Mouse (Mus musculus): ENCODE results near the gene Aifm1. TPM values are rescaled to one million over a fixed set of nuclear protein-coding genes. Genes with fewer than 3 reads are reported as not detected.
"Not testable (repeated sequence)": the region's sequence is repeated elsewhere in the genome, so short reads cannot be mapped to it uniquely, and the experiment has no call there.

Gene Aifm1
- polyA plus RNA-seq, 1 experiment from 2014 or later: 83.6 TPM

DNA sequence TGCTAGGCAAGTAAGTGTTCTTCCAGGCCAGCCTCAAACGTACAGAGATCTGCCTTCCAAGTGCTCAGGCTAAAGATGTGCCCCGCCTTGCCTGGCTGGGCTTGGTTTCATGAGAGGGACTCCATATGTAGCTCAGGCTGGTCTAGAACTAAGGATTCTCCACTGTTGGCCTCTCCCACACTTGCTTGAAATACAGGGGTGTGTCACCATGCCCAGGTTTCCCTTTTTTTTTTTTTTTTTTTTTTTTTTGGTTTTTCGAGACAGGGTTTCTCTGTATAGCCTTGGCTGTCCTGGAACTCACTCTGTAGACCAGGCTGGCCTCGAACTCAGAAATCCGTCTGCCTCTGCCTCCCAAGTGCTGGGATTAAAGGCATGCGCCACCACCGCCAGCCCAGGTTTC lies 77.3 kb downstream of the Aifm1 start:
- H3K27me3 ChIP-seq (ENCODE audit: control insufficient read depth, insufficient read depth, low read length); ATAC-seq (replicated peaks; ENCODE audit: low FRiP score); H3K9ac ChIP-seq (ENCODE audit: low read length); H3K9me3 ChIP-seq (ENCODE audit: control insufficient read depth, low read length); H3K4me3 ChIP-seq (ENCODE audit: low read depth, low read length); DNase-seq (ENCODE audit: low spot score); H3K27ac ChIP-seq (ENCODE audit: low read depth, low read length); H3K4me1 ChIP-seq (replicated peaks; ENCODE audit: control insufficient read depth, insufficient read depth, low read length); H3K36me3 ChIP-seq (ENCODE audit: control insufficient read depth, insufficient read depth, low read length); H3K4me2 ChIP-seq (ENCODE audit: low read depth, low read length, severe bottlenecking): not testable (repeated sequence)
- WGBS: 88% methylated on average over 6 of the region's 7 CpGs

DNA sequence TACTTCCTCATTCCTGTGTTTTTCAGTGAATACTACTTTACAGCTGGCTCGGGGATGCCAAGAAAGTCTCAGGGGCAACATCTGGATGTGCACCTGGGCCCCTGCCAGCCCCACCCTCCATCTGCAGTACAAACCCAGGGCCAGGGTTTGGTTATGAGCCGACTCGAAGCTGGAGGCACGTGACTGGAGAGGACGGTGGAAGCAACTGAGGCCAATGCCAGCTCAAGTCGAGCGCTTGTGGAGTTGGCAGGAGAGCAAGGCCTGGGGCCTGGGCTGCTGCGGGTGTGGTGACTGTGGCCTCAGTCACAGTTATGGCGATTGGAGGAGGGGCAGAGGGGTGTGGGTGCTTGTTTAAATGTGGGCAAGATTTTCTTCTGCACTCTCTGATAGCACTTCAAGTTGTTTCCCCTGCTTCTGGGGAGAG lies 77.9 kb downstream of the Aifm1 start:
- Histone ChIP-seq H3K27me3 (ENCODE audit: control insufficient read depth, insufficient read depth, low read length) (no peaks in the 10 kb centered on the region), H3K36me3 (ENCODE audit: control insufficient read depth, insufficient read depth, low read length) (no peaks in the 10 kb centered on the region), H3K4me3 (ENCODE audit: low read depth, low read length) (no peak overlapping the region), H3K9ac (ENCODE audit: low read length) (no peak overlapping the region), H3K4me1 (replicated peaks; ENCODE audit: control insufficient read depth, insufficient read depth, low read length) (no peaks in the 10 kb centered on the region), H3K4me2 (ENCODE audit: low read depth, low read length, severe bottlenecking) (no peak overlapping the region), H3K9me3 (ENCODE audit: control insufficient read depth, low read length) (no peaks in the 10 kb centered on the region), H3K27ac (ENCODE audit: low read depth, low read length) (no peak overlapping the region)
- no peak for DNase-seq (ENCODE audit: low spot score)
- no peak for ATAC-seq (replicated peaks; ENCODE audit: low FRiP score)
- WGBS: 82% methylated on average over 9 of the region's 9 CpGs

DNA sequence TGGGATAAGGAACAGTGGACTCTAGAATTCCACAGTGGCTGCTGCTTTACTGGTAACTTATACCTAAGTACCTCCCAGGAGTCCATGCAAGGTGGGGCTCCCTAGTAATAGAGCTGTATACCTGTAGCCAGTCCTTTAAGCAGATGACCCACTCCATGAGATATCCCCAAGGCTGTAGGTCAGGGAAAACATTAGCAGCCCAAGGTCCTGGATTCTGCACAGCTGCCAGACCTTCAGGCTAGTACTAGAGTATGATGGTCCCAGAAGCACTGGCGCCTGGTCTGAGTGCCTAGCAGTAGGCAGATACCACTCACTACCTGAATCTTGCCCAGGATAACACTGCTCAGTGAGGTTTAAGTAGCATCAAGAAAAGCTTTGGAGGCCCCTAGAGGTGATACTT lies 79.1 kb downstream of the Aifm1 start:
- Histone ChIP-seq H3K27ac (ENCODE audit: low read depth, low read length) (no peak overlapping the region), H3K4me3 (ENCODE audit: low read depth, low read length) (no peak overlapping the region), H3K27me3 (ENCODE audit: control insufficient read depth, insufficient read depth, low read length) (no peaks in the 10 kb centered on the region), H3K36me3 (ENCODE audit: control insufficient read depth, insufficient read depth, low read length) (no peaks in the 10 kb centered on the region), H3K4me1 (replicated peaks; ENCODE audit: control insufficient read depth, insufficient read depth, low read length) (no peaks in the 10 kb centered on the region), H3K9ac (ENCODE audit: low read length) (no peak overlapping the region), H3K4me2 (ENCODE audit: low read depth, low read length, severe bottlenecking) (no peak overlapping the region), H3K9me3 (ENCODE audit: control insufficient read depth, low read length) (no peaks in the 10 kb centered on the region)
- no peak for ATAC-seq (replicated peaks; ENCODE audit: low FRiP score)
- WGBS: 91% methylated on average over 1 of the region's 1 CpGs
- no peak for DNase-seq (ENCODE audit: low spot score)

DNA sequence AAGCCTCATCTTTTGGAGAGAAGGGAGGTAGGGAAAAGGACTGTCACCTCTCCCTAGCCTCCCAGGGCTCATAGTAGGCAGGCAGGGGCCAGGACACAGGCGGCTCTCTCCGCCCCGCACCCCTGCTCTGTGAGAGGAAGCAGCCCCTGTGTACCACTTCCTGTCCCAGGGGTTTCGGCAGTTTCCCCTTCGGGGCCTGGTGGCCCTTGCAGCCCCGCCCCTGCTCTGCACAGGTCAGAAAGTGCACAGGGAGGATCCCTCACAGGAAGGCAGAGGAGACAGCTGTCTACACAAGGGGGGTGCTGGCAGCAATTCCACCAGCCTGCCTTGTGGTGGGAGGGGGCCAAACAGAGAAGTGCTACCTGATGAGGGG lies 79.8 kb downstream of the Aifm1 start:
- 45% methylated on average over 6 of the region's 6 CpGs for WGBS
- H3K27me3 ChIP-seq (ENCODE audit: control insufficient read depth, insufficient read depth, low read length): no peaks in the 10 kb centered on the region
- no peak for ATAC-seq (replicated peaks; ENCODE audit: low FRiP score)

DNA sequence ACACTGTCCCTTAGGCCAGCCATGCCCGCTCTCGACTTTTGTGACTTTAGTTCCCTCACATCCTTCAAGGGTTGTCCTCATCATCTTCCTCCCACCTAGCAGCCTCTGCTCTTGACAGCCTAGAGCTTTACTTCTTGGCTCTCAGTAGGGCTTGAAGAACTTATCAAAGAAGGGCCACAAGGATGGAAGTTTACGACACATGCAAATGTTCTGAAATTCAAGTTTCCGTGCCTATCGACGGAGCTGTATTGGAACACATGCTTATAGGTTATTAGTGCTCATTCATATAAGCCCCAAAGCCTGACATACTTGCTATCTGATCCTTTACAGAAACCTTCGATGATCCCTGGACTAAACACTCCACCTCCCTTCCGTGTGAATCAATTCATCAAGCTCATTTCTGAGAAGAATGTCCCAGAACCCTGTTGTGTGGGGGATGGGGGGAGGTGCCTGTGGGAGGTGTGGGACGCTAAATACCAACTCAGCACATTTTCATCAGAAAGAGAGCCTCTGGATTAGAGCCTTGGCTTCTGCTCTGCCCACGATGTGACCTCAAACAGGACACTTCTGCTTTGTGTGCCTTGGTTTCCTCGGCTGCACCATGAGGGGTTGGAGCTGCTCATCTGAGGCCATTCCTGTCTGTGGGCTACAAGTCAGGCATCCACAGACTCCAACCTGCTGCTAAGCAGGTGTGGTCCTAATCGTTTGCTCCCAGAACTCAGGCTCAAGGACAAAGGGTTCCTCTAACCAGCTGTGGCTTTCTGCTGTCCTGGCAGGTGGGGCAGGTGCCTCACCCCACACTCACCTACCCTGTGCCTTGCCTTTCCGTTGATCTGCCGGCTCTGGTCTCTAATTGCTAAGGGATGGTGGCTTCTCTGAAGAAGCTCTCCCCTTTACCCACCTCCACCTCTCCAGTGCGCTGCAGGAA lies 80.5 kb downstream of the Aifm1 start:
- no peaks in the 10 kb centered on the region for H3K9me3 ChIP-seq (ENCODE audit: control insufficient read depth, low read length)
- no peak for DNase-seq (ENCODE audit: low spot score)
- 70% methylated on average over 15 of the region's 15 CpGs for WGBS
- no peak overlapping the region for H3K4me3 ChIP-seq (ENCODE audit: low read depth, low read length)
- ATAC-seq (replicated peaks; ENCODE audit: low FRiP score): no peak
- H3K4me2 ChIP-seq (ENCODE audit: low read depth, low read length, severe bottlenecking): no peak overlapping the region
- H3K9ac ChIP-seq (ENCODE audit: low read length): no peak overlapping the region
- no peaks in the 10 kb centered on the region for H3K36me3 ChIP-seq (ENCODE audit: control insufficient read depth, insufficient read depth, low read length)
- no peaks in the 10 kb centered on the region for H3K4me1 ChIP-seq (replicated peaks; ENCODE audit: control insufficient read depth, insufficient read depth, low read length)
- H3K27me3 ChIP-seq (ENCODE audit: control insufficient read depth, insufficient read depth, low read length): no peaks in the 10 kb centered on the region
- no peak overlapping the region for H3K27ac ChIP-seq (ENCODE audit: low read depth, low read length)

More for the DNA sequence above, 79.8 kb downstream of the Aifm1 start:
- H3K9me3 ChIP-seq (ENCODE audit: control insufficient read depth, low read length): no peaks in the 10 kb centered on the region
- no peaks in the 10 kb centered on the region for H3K36me3 ChIP-seq (ENCODE audit: control insufficient read depth, insufficient read depth, low read length)
- no peak overlapping the region for H3K27ac ChIP-seq (ENCODE audit: low read depth, low read length)
- H3K4me1 ChIP-seq (replicated peaks; ENCODE audit: control insufficient read depth, insufficient read depth, low read length): no peaks in the 10 kb centered on the region
- H3K4me2 ChIP-seq (ENCODE audit: low read depth, low read length, severe bottlenecking): no peak overlapping the region
- no peak overlapping the region for H3K4me3 ChIP-seq (ENCODE audit: low read depth, low read length)
- H3K9ac ChIP-seq (ENCODE audit: low read length): no peak overlapping the region
- DNase-seq (ENCODE audit: low spot score): no peak

DNA sequence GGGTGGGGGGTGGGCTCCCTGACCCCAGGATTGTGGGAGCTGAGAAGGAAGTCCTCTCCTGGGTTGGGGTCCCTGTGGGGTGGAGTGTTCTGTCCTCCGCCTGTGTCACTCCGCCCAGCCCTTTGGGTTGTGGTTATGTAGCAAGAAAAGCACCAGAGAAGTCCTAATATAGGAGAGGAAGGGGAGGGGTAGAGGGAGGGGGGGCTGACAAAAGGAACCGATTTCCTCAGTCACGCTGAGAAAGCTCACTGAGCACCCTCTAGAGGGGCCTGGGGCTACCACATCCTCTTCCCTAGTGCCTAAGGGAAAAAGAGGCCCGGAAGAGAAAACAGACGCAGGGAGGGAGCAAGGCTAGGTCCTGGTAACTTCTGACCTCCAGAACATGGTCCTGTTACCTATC lies 83.8 kb downstream of the Aifm1 start:
- no peaks in the 10 kb centered on the region for H3K9me3 ChIP-seq (ENCODE audit: control insufficient read depth, low read length)
- DNase-seq (ENCODE audit: low spot score) (no peak), ATAC-seq (replicated peaks; ENCODE audit: low FRiP score) (no peak)
- H3K9ac ChIP-seq (ENCODE audit: low read length): no peak overlapping the region
- H3K27me3 ChIP-seq (ENCODE audit: control insufficient read depth, insufficient read depth, low read length): no peaks in the 10 kb centered on the region
- H3K4me1 ChIP-seq (replicated peaks; ENCODE audit: control insufficient read depth, insufficient read depth, low read length): no peaks in the 10 kb centered on the region
- no peak overlapping the region for H3K4me2 ChIP-seq (ENCODE audit: low read depth, low read length, severe bottlenecking)
- no peak overlapping the region for H3K4me3 ChIP-seq (ENCODE audit: low read depth, low read length)
- no peak overlapping the region for H3K27ac ChIP-seq (ENCODE audit: low read depth, low read length)
- WGBS: 39% methylated on average over 6 of the region's 6 CpGs
- no peaks in the 10 kb centered on the region for H3K36me3 ChIP-seq (ENCODE audit: control insufficient read depth, insufficient read depth, low read length)

DNA sequence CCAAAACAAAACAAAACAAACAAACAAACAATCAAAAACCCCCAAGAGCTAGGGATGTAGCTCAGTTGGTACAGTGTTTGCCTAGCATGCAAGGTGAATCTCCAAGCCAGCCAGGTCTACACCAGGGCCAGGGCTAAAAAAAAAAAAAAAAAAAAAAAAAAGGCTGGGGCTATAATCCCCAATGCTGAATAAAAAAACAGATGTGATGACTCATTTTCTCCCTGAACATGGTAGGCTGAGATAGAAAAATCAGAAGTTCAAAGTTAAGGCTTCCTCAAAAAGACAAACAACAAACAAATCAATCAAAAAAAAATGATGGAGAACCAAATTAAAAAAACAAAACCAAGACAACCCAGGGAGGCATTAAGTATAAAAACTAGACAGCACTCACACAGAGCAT lies 84.3 kb downstream of the Aifm1 start:
- no peak overlapping the region for H3K4me2 ChIP-seq (ENCODE audit: low read depth, low read length, severe bottlenecking)
- no peak overlapping the region for H3K27ac ChIP-seq (ENCODE audit: low read depth, low read length)
- no peak overlapping the region for H3K4me3 ChIP-seq (ENCODE audit: low read depth, low read length)
- ATAC-seq (replicated peaks; ENCODE audit: low FRiP score): no peak
- no peaks in the 10 kb centered on the region for H3K9me3 ChIP-seq (ENCODE audit: control insufficient read depth, low read length)
- no peaks in the 10 kb centered on the region for H3K36me3 ChIP-seq (ENCODE audit: control insufficient read depth, insufficient read depth, low read length)
- no peaks in the 10 kb centered on the region for H3K27me3 ChIP-seq (ENCODE audit: control insufficient read depth, insufficient read depth, low read length)
- H3K9ac ChIP-seq (ENCODE audit: low read length): no peak overlapping the region
- H3K4me1 ChIP-seq (replicated peaks; ENCODE audit: control insufficient read depth, insufficient read depth, low read length): no peaks in the 10 kb centered on the region
- DNase-seq (ENCODE audit: low spot score): no peak

DNA sequence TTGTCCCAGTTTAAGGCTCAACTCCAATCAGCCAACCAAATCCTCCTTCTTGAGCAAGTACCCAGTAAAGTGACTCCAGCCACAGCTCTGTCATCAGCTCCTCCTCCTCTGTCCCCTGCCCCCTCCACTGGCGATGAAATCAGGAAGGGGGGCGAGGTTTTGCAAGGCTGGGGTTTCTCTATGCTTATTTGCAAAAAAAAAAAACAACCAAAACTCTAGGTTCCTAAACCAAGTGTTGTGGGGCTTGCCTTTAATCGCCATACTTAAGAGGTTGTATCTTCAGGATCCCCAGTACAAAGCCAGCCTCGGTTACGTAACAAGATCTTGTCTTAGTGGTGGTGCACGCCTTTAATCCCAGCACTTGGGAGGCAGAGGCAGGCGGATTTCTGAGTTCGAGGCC lies 84.7 kb downstream of the Aifm1 start:
- no peak overlapping the region for H3K9ac ChIP-seq (ENCODE audit: low read length)
- H3K27me3 ChIP-seq (ENCODE audit: control insufficient read depth, insufficient read depth, low read length): no peaks in the 10 kb centered on the region
- no peak overlapping the region for H3K27ac ChIP-seq (ENCODE audit: low read depth, low read length)
- H3K4me2 ChIP-seq (ENCODE audit: low read depth, low read length, severe bottlenecking): no peak overlapping the region
- DNase-seq (ENCODE audit: low spot score) (no peak), ATAC-seq (replicated peaks; ENCODE audit: low FRiP score) (no peak)
- no peak overlapping the region for H3K4me3 ChIP-seq (ENCODE audit: low read depth, low read length)
- 83% methylated on average over 8 of the region's 8 CpGs for WGBS
- H3K36me3 ChIP-seq (ENCODE audit: control insufficient read depth, insufficient read depth, low read length): no peaks in the 10 kb centered on the region
- no peaks in the 10 kb centered on the region for H3K4me1 ChIP-seq (replicated peaks; ENCODE audit: control insufficient read depth, insufficient read depth, low read length)
- H3K9me3 ChIP-seq (ENCODE audit: control insufficient read depth, low read length): no peaks in the 10 kb centered on the region

DNA sequence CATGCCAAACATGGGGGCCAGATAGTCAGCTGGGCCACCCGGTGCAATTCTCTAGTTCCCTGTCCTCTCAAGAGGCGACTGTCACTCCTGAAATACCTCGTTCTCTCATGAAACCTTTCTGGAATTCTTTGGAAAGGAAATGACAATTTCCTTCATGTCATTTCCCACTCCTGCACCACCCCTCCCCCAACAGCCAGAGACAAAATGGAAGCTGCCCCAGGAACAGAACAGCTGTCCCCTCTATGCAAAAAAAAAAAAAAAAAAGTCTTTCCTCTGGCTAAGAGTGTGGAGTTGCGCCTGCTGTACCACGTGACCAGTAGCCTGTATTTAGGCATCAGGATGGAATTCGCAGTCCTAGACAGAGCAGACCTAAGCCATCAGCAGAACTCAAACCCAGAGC lies 85.1 kb downstream of the Aifm1 start:
- H3K4me1 ChIP-seq (replicated peaks; ENCODE audit: control insufficient read depth, insufficient read depth, low read length): no peaks in the 10 kb centered on the region
- DNase-seq (ENCODE audit: low spot score): no peak
- H3K36me3 ChIP-seq (ENCODE audit: control insufficient read depth, insufficient read depth, low read length): no peaks in the 10 kb centered on the region

More for the DNA sequence above, 85.1 kb downstream of the Aifm1 start:
- WGBS: 90% methylated on average over 6 of the region's 6 CpGs
- no peaks in the 10 kb centered on the region for H3K27me3 ChIP-seq (ENCODE audit: control insufficient read depth, insufficient read depth, low read length)
- no peak for ATAC-seq (replicated peaks; ENCODE audit: low FRiP score)
- H3K9ac ChIP-seq (ENCODE audit: low read length): no peak overlapping the region
- no peak overlapping the region for H3K27ac ChIP-seq (ENCODE audit: low read depth, low read length)
- no peaks in the 10 kb centered on the region for H3K9me3 ChIP-seq (ENCODE audit: control insufficient read depth, low read length)
- H3K4me3 ChIP-seq (ENCODE audit: low read depth, low read length): no peak overlapping the region
- H3K4me2 ChIP-seq (ENCODE audit: low read depth, low read length, severe bottlenecking): no peak overlapping the region

Measured in forebrain, embryonic 11.5 days (tissue).